ENCODE assay signal across 8 mouse cellular contexts in genomic region chr6:119057076-119057479, GRCm38 (mm10).
DNase-seq lines count a peak whose midpoint lies in the region; ATAC-seq lines count a peak whose summit lies in the region.

No protein-coding gene starts in this region.

- peak; percentile 42 to 58 for DNase-seq in frontal cortex, postnatal 10 days (ENCODE audit: low spot score in 2 of 2)
- DNase-seq in ovary, postnatal 36 days (ENCODE audit: low spot score) = peak; percentile 50
- no peak for DNase-seq in ovary, postnatal 14 days (ENCODE audit: low spot score)
- peak; percentile 79 for DNase-seq in heart, postnatal 4 days
- DNase-seq in right cerebral cortex, postnatal 14 days = peak; percentile 41

- no peak for ATAC-seq in frontal cortex, adult (ENCODE audit: low TSS enrichment)
- no peak for ATAC-seq in monocyte, adult 5-6 weeks (replicated peaks; ENCODE audit: insufficient number of reproducible peaks, low FRiP score, low TSS enrichment, poor library complexity, severe bottlenecking)
- no peak for ATAC-seq in megakaryocyte-erythroid progenitor cell, adult 5-6 weeks (replicated peaks; ENCODE audit: low FRiP score, low TSS enrichment, poor library complexity, severe bottlenecking)
